Mouse (Mus musculus) ES-E14 (cell line): Measurements from ENCODE around the gene Arhgef40.

ENCODE experiments used
- CHD2 ChIP-seq: IDR thresholded peaks from 2 replicates; pipeline ENCODE4 v1.6.1; 2014; ENCODE audit warnings: mild to moderate bottlenecking, low read depth, low read length, inconsistent platforms
- HCFC1 ChIP-seq: IDR thresholded peaks from 2 replicates; pipeline ENCODE4 v1.6.1; 2012; ENCODE audit warnings: low read length, inconsistent platforms, borderline replicate concordance; ENCODE audit not compliant: insufficient read depth
- MAFK ChIP-seq: IDR thresholded peaks from 2 replicates; pipeline ENCODE4 v1.6.1; 2014; ENCODE audit warnings: mild to moderate bottlenecking, low read depth, low read length, inconsistent platforms; ENCODE audit not compliant: insufficient read depth
- ZC3H11A ChIP-seq: IDR thresholded peaks from 2 replicates; pipeline ENCODE4 v1.6.1; 2012; ENCODE audit warnings: low read depth, mild to moderate bottlenecking, inconsistent platforms, low read length, borderline replicate concordance
- ZNF384 ChIP-seq: IDR thresholded peaks from 2 replicates; pipeline ENCODE4 v1.6.1; 2012; ENCODE audit warnings: low read depth, low read length, inconsistent platforms

DNA sequence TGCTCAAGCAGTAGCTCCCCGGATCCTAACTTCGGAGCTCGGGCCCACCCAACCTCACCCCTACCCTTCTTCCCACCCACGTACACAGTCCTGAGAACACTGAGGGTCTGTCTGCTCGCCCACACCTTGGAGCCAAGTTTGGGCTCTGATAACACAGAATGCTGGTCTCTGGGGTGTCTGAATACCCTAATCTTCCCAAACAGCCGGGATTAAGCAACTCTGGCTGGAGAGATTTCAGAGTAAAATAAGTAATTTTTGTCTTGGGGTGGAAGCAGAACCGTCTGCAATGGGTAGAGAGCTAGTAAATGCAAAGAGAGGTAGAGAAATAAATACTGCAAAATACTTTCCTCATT lies 1.6 kb downstream of the Arhgef40 start:
- TF ChIP-seq CHD2 (no peak), ZC3H11A (no peak), MAFK (no peak), HCFC1 (no peak), ZNF384 (no peak)
